ENCODE assay signal across 10 mouse cellular contexts in genomic region chr2:28432811-28433210, GRCm38 (mm10). TPM values are rescaled to one million over a fixed set of nuclear protein-coding genes. Genes with fewer than 3 reads are reported as not detected.
DNase-seq lines count a peak whose midpoint lies in the region; ATAC-seq lines count a peak whose summit lies in the region.
"Had no signal": no experiment of that assay in that cellular context is flagged by ENCODE, and none has a peak within 500 bp of the region (broad histone marks: within the 10 kb centered on the region; RNA-seq: fewer than 3 reads in every experiment).

No protein-coding gene starts in this region.

- intact Hi-C loops in gastrocnemius, postnatal 14 days (cut with DNase I; ENCODE audit: low total_unique reads), result no loop called here

- ATAC-seq in erythroid progenitor cell, adult 5-6 weeks (replicated peaks; ENCODE audit: low FRiP score, poor library complexity, severe bottlenecking), result no peak

- DNase-seq in gastrocnemius, postnatal 14 days, result peak; percentile 24
- no peak for DNase-seq in gastrocnemius, postnatal 4 days (ENCODE audit: low spot score in 2 of 2)
- peak; percentile 86 for DNase-seq in ZHBTc4 (ENCODE audit: low read depth, low spot score)
- peak; percentile 13 to 14 for DNase-seq in kidney, adult 8-10 months
- DNase-seq in lung, postnatal 14 days, result peak; percentile 61
- DNase-seq in left cerebral cortex, adult 9 months (ENCODE audit: low spot score in 2 of 2), result no peak
- DNase-seq in layer of hippocampus, adult 8-10 months (ENCODE audit: low spot score in 2 of 2), result no peak
- DNase-seq: cerebellum, adult 11 months had no signal

RNA-seq across cellular contexts. Expression of gene Ppp1r26, which starts 13.8 kb away (rescaled TPM):
- 1 to 10 TPM; 1.5 to 2.7 TPM for total RNA-seq in gastrocnemius, postnatal 14 days (2021)
- 1 to 10 TPM; 5.7 to 7.9 TPM for total RNA-seq in gastrocnemius, postnatal 4 days (2021)
- total RNA-seq in erythroid progenitor cell, adult 5-6 weeks (2015; ENCODE audit: low replicate concordance), result not detected in 2 replicates
- total RNA-seq in erythroid progenitor cell, adult 5-6 weeks (2017; ENCODE audit: low replicate concordance), result not detected in 2 replicates
- 10 to 100 TPM; 16.8 to 19.9 (median 19.1) TPM for total RNA-seq in layer of hippocampus, adult 8-10 months (2022)

RNA-seq across cellular contexts. Expression of gene 1700007K13Rik, which starts 33.3 kb away (rescaled TPM):
- total RNA-seq in gastrocnemius, postnatal 14 days (2021), result under 1 TPM in 1 of 2 experiments, not detected in 1; 0.55 TPM
- total RNA-seq in gastrocnemius, postnatal 4 days (2021), result under 1 TPM in 1 of 2 experiments, not detected in 1; 0.44 TPM
- total RNA-seq in erythroid progenitor cell, adult 5-6 weeks (2015; ENCODE audit: low replicate concordance), result not detected in 2 replicates
- total RNA-seq in erythroid progenitor cell, adult 5-6 weeks (2017; ENCODE audit: low replicate concordance), result not detected in 2 replicates
- 1 to 10 TPM; 3.5 to 7.4 (median 4.8) TPM for total RNA-seq in layer of hippocampus, adult 8-10 months (2022)
- total RNA-seq: hematopoietic stem cell, adult 5-6 weeks had no signal

RNA-seq across cellular contexts. Expression of gene Mrps2, which starts 35.1 kb away (rescaled TPM):
- 10 to 100 TPM; 25.3 to 28.5 TPM for total RNA-seq in gastrocnemius, postnatal 14 days (2021)
- total RNA-seq in gastrocnemius, postnatal 4 days (2021), result 10 to 100 TPM; 35.6 to 39.2 TPM
- total RNA-seq in erythroid progenitor cell, adult 5-6 weeks (2015; ENCODE audit: low replicate concordance), result 8.0 and 8.3 TPM in 2 replicates
- 2.3 and 5.9 TPM in 2 replicates for total RNA-seq in erythroid progenitor cell, adult 5-6 weeks (2017; ENCODE audit: low replicate concordance)
- total RNA-seq in layer of hippocampus, adult 8-10 months (2022), result 10 to 100 TPM; 36.4 to 40.2 (median 37.6) TPM

Comparison
In these comparisons a context has a peak if more than half of its experiments do, and no peak if none do; other contexts are left out.
1. DNase-seq: peak in gastrocnemius, postnatal 14 days (single experiment), ZHBTc4 (single experiment), kidney, adult 8-10 months (2 of 2) and lung, postnatal 14 days (single experiment); none in gastrocnemius, postnatal 4 days (0 of 2), left cerebral cortex, adult 9 months (0 of 2) and layer of hippocampus, adult 8-10 months (0 of 2).